Mouse (Mus musculus) liver, postnatal 0 days (tissue): Measurements from ENCODE around the gene Chtf18. TPM values are rescaled to one million over a fixed set of nuclear protein-coding genes. Genes with fewer than 3 reads are reported as not detected.

Source experiments
- ATAC-seq: fragments of 200-750 bp; cut with Nextera tagmentation; 2 replicates; pipeline ENCODE4 v1.8.0; 2017; ENCODE audit warnings: mild to moderate bottlenecking, moderate library complexity
- DNase-seq: peaks from one replicate; pipeline ENCODE4 v3.0.0-alpha.2; 2016
- H3K27ac ChIP-seq: fragments of 300-500 bp; sonication (generic); 2 replicates; pipeline ENCODE4 v1.5.1; 2014; ENCODE audit warnings: antibody characterized with exemption, moderate library complexity, mild to moderate bottlenecking, low read depth
- H3K27me3 ChIP-seq: fragments of 300-500 bp; sonication (generic); 2 replicates; pipeline ENCODE4 v1.6.1; 2014; ENCODE audit warnings: low read length, control low read depth, mixed read lengths; ENCODE audit not compliant: insufficient read depth
- H3K36me3 ChIP-seq: fragments of 300-500 bp; sonication (generic); replicated peaks from 2 replicates; pipeline ENCODE4 v1.6.1; 2014; ENCODE audit warnings: mild to moderate bottlenecking, control low read depth, low read length, moderate library complexity, mixed read lengths; ENCODE audit not compliant: insufficient read depth
- H3K4me1 ChIP-seq: fragments of 300-500 bp; sonication (generic); 2 replicates; pipeline ENCODE4 v1.6.1; 2014; ENCODE audit warnings: antibody characterized with exemption, mild to moderate bottlenecking, control low read depth; ENCODE audit not compliant: insufficient read depth
- H3K4me2 ChIP-seq: fragments of 300-500 bp; sonication (generic); 2 replicates; pipeline ENCODE4 v1.6.1; 2014; ENCODE audit warnings: low read depth, mild to moderate bottlenecking, low read length, moderate library complexity, mixed read lengths
- H3K4me3 ChIP-seq: fragments of 300-500 bp; sonication (generic); 2 replicates; pipeline ENCODE4 v1.5.1; 2014; ENCODE audit warnings: low read depth, low read length
- H3K9ac ChIP-seq: fragments of 300-500 bp; sonication (generic); replicated peaks from 2 replicates; pipeline ENCODE4 v1.6.1; 2014; ENCODE audit warnings: mild to moderate bottlenecking, moderate library complexity
- H3K9me3 ChIP-seq: fragments of 300-500 bp; sonication (generic); 2 replicates; pipeline ENCODE4 v1.6.1; 2016; ENCODE audit warnings: mild to moderate bottlenecking, control low read depth, low read length, mixed read lengths
- CTCF ChIP-seq: sonication (generic); IDR thresholded peaks from 2 replicates; pipeline ENCODE4 v1.5.1; 2016; ENCODE audit warnings: antibody characterized with exemption, low read depth
- EP300 ChIP-seq: IDR thresholded peaks from 2 replicates; pipeline ENCODE4 v1.6.1; 2016; ENCODE audit warnings: antibody characterized with exemption, low read depth, mild to moderate bottlenecking
- WGBS: fragments of 180-500 bp; shearing (Covaris S2); extraction: QIAGEN DNeasy Blood & Tissue Kit; methylation state at CpG from one replicate; pipeline ENCODE4 v1.1.7; 2014; ENCODE audit not compliant: insufficient replicate concordance; 5-methylcytosine and 5-hydroxymethylcytosine counted together
- microRNA-seq: library from miRNA; unstranded; fragments of <30 nt; microRNA quantifications from one replicate; pipeline ENCODE4, GENCODE M21; 2016
- polyA plus RNA-seq: library from polyadenylated mRNA; unstranded; fragments of >200 nt; fragmentation: Nextera tagmentation; extraction: Ambion mirVana; gene quantifications from 2 replicates; pipeline ENCODE4 v1.2.1, GENCODE M21; 2015

Gene Chtf18
- polyA plus RNA-seq, 1 experiment from 2014 or later = 7.4 TPM

DNA sequence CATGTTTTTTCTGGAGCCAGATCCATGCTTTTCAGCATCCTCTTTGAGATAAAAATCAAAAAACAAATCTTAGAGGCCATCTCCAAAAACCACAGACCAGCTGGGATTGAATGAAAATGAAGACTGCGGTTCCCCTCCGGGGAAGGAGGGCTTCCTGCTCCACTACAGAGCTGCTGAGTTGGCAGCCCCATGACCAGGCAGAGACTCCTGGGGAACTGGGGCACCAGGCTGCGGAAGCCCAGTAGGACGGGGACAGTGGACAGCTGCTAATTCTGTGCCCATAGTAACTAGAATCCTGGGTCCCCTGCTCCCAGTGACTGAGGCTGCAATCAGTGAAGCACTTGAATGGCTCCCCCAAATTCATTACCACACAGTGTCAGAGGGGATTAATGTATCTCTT is 45.6 kb downstream of the Chtf18 start:
- Histone ChIP-seq H3K9me3 (no peaks in the 10 kb centered on the region), H3K4me2 (no peak overlapping the region), H3K9ac (no peak overlapping the region), H3K27me3 (peaks cover 6% of the 10 kb centered on the region; the same call in 1 of the 2 replicates), H3K4me3 (no peak overlapping the region), H3K27ac (no peak overlapping the region), H3K36me3 (no peaks in the 10 kb centered on the region), H3K4me1 (no peaks in the 10 kb centered on the region)
- no peak for ATAC-seq
- DNase-seq = no peak
- 64% methylated on average over 4 of the region's 4 CpGs for WGBS
- no peak for TF ChIP-seq CTCF
- TF ChIP-seq EP300 = no peak

DNA sequence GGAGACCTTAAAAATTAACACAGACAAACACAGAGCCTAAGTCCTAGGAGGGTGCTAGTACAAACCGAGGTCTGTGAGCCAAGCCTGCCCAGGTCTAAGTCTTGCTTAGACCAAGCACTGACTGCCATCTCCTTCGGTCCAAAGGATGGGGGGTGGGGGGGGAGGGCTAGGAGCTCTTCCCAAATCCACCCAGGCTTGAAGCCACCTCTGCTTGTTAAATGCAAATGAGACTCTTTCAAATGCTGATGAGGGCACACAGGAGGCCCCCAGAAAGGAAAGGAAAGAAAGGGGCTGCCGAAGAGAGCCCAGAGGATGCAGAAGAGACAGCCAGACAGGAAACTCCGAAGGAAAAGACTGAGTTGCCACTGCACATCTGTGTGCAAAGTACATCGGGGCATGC is 47.4 kb downstream of the Chtf18 start:
- Histone ChIP-seq H3K4me3 (no peak overlapping the region), H3K27me3 (no peaks in the 10 kb centered on the region), H3K9ac (no peak overlapping the region), H3K27ac (no peak overlapping the region), H3K4me2 (no peak overlapping the region), H3K36me3 (no peaks in the 10 kb centered on the region), H3K9me3 (no peaks in the 10 kb centered on the region), H3K4me1 (no peaks in the 10 kb centered on the region)
- 15% methylated on average over 5 of the region's 5 CpGs for WGBS
- no peak for TF ChIP-seq EP300
- TF ChIP-seq CTCF = no peak
- DNase-seq = no peak
- ATAC-seq = no peak

DNA sequence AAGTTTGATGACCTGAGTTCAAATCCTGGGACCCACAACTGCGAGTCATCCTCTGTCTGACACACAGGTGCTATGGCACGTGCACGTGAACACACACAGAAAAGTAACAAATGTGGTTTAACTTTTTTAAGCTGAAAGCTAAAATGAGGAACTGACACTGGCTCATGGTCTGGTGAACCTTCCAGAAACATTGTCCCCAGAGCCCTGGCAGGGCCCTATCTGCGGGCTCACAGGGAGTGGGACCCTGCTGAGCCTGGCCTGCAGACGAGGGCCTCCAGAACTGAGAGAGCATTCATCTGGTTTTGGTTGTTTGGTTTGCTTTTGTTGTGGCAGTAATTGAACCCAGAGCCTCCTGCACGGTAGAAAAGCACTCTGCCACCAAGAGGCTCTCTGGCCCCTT is 49.2 kb downstream of the Chtf18 start:
- H3K9ac ChIP-seq = no peak overlapping the region
- 0 out of 2 replicates have a peak overlapping the region, but pooled peaks have one; percentile 34 for H3K27ac ChIP-seq
- TF ChIP-seq EP300 (no peak), CTCF (no peak)
- no peak overlapping the region for H3K4me3 ChIP-seq
- no peaks in the 10 kb centered on the region for H3K4me1 ChIP-seq
- WGBS = 41% methylated on average over 6 of the region's 6 CpGs
- no peak overlapping the region for H3K4me2 ChIP-seq
- ATAC-seq (peak; percentile 51; the same call in 1 of the 2 replicates), DNase-seq (peak; percentile 41)
- no peaks in the 10 kb centered on the region for H3K27me3 ChIP-seq
- no peaks in the 10 kb centered on the region for H3K36me3 ChIP-seq
- no peaks in the 10 kb centered on the region for H3K9me3 ChIP-seq

DNA sequence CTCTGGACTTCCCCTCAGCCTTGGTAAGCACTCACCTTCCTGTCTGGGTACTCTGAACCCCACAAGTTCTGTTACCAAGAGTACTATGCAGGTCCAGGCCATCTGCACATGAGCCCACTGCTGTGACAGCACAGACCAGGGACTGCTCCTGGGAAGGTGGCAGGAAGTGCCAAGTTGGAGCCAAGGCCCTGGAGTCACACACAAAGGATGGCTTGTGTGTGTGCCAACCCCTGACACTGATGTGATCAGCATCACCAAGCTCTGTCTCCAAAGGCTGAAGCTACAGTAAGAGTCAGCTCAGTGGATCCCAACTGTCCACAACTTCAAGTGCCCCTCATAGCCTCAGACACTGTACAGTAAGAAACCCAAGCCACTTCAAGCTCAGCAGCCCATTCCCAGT is 54.2 kb downstream of the Chtf18 start:
- DNase-seq = no peak
- H3K36me3 ChIP-seq = no peaks in the 10 kb centered on the region
- H3K4me3 ChIP-seq = no peak overlapping the region
- no peak overlapping the region for H3K4me2 ChIP-seq
- H3K9ac ChIP-seq = no peak overlapping the region
- ATAC-seq = no peak
- no peaks in the 10 kb centered on the region for H3K4me1 ChIP-seq
- no peak for TF ChIP-seq CTCF
- TF ChIP-seq EP300 = no peak
- H3K27me3 ChIP-seq = no peaks in the 10 kb centered on the region
- H3K9me3 ChIP-seq = no peaks in the 10 kb centered on the region
- no peak overlapping the region for H3K27ac ChIP-seq

Small RNA genes lying within 50 kb of the gene (microRNA-seq; reads per million reads assigned to microRNA genes)
- gene Gm25083 = not detected

Other genes with a start within 250 kb of the Chtf18 start
- gene Sstr5, start 230.1 kb downstream of the Chtf18 start, polyA plus RNA-seq = not detected in 2 replicates
- gene Sox8, start 156.7 kb downstream of the Chtf18 start, polyA plus RNA-seq = 0.08 TPM in 1 of 2 replicates, not detected in the other
- gene Lmf1, start 148.3 kb downstream of the Chtf18 start, polyA plus RNA-seq = 11.9 and 12.5 TPM in 2 replicates
- 0.39 TPM in 1 of 2 replicates, not detected in the other for gene Gng13, start 10.2 kb downstream of the Chtf18 start, polyA plus RNA-seq
- gene Rpusd1, start 251 bp upstream of the Chtf18 start, polyA plus RNA-seq = 3.8 and 3.9 TPM in 2 replicates
- not detected in 2 replicates for gene Mslnl, start 8.6 kb upstream of the Chtf18 start, polyA plus RNA-seq
- gene Msln, start 27.0 kb upstream of the Chtf18 start, polyA plus RNA-seq = 12.3 and 14.7 TPM in 2 replicates
- 12.8 and 15.3 TPM in 2 replicates for gene Narfl, start 46.4 kb upstream of the Chtf18 start, polyA plus RNA-seq
- 8.3 and 9.4 TPM in 2 replicates for gene Haghl, start 58.3 kb upstream of the Chtf18 start, polyA plus RNA-seq
- not detected in 2 replicates for gene Ccdc78, start 59.2 kb upstream of the Chtf18 start, polyA plus RNA-seq
- gene Fam173a, start 65.5 kb upstream of the Chtf18 start, polyA plus RNA-seq = 51.5 and 51.6 TPM in 2 replicates
- gene AC134908.4, start 68.2 kb upstream of the Chtf18 start, polyA plus RNA-seq = not detected in 2 replicates
- 11.9 TPM in 2 replicates for gene Metrn, start 69.7 kb upstream of the Chtf18 start, polyA plus RNA-seq
- 0.05 TPM in 1 of 2 replicates, not detected in the other for gene Fbxl16, start 81.7 kb upstream of the Chtf18 start, polyA plus RNA-seq
- gene Wdr24, start 96.2 kb upstream of the Chtf18 start, polyA plus RNA-seq = 5.5 and 7.2 TPM in 2 replicates
- gene Jmjd8, start 101.4 kb upstream of the Chtf18 start, polyA plus RNA-seq = 12.8 and 13.8 TPM in 2 replicates
- gene Stub1, start 106.0 kb upstream of the Chtf18 start, polyA plus RNA-seq = 118 and 119 TPM in 2 replicates
- 0.17 and 0.35 TPM in 2 replicates for gene Rhbdl1, start 109.9 kb upstream of the Chtf18 start, polyA plus RNA-seq
- gene Gm20683, start 114.3 kb upstream of the Chtf18 start, polyA plus RNA-seq = 0.30 and 0.34 TPM in 2 replicates
- gene Rhot2, start 117.4 kb upstream of the Chtf18 start, polyA plus RNA-seq = 9.8 and 10.4 TPM in 2 replicates
- 2.7 and 3.4 TPM in 2 replicates for gene Wdr90, start 134.1 kb upstream of the Chtf18 start, polyA plus RNA-seq
- gene Mcrip2, start 141.3 kb upstream of the Chtf18 start, polyA plus RNA-seq = 127 and 143 TPM in 2 replicates
- gene Mettl26, start 147.7 kb upstream of the Chtf18 start, polyA plus RNA-seq = 64.8 and 72.5 TPM in 2 replicates
- gene Wfikkn1, start 153.4 kb upstream of the Chtf18 start, polyA plus RNA-seq = 0.33 and 0.54 TPM in 2 replicates
- gene Rab40c, start 192.3 kb upstream of the Chtf18 start, polyA plus RNA-seq = 6.5 and 7.3 TPM in 2 replicates
- gene Pigq, start 217.5 kb upstream of the Chtf18 start, polyA plus RNA-seq = 56.0 and 58.7 TPM in 2 replicates
- 2.0 and 3.8 TPM in 2 replicates for gene Nhlrc4, start 217.5 kb upstream of the Chtf18 start, polyA plus RNA-seq
- gene A930017K11Rik, start 225.1 kb upstream of the Chtf18 start, polyA plus RNA-seq = not detected in 2 replicates